Mouse (Mus musculus) heart, embryonic 16.5 days (tissue): Measurements from ENCODE around the gene Rab5c. TPM values are rescaled to one million over a fixed set of nuclear protein-coding genes. Genes with fewer than 3 reads are reported as not detected.
A peak's percentile ranks its signal among the peaks of the same experiment; 100 is the strongest.

Experiments used
- ATAC-seq: fragments of 200-750 bp; cut with Nextera tagmentation; replicated peaks from 2 replicates; pipeline ENCODE4 v1.8.0; 2017; ENCODE audit warnings: moderate number of reproducible peaks; ENCODE audit not compliant: insufficient read depth, low FRiP score; ENCODE audit errors: extremely low read depth
- H3K27ac ChIP-seq: fragments of 300-500 bp; sonication (generic); 2 replicates; pipeline ENCODE4 v1.5.1; 2014; ENCODE audit warnings: mild to moderate bottlenecking, low read length, control low read depth, moderate library complexity
- H3K27me3 ChIP-seq: fragments of 300-500 bp; sonication (generic); 2 replicates; pipeline ENCODE4 v1.6.1; 2014; ENCODE audit warnings: low read length, mixed read lengths; ENCODE audit not compliant: control insufficient read depth, insufficient read depth
- H3K36me3 ChIP-seq: fragments of 300-500 bp; sonication (generic); 2 replicates; pipeline ENCODE4 v1.6.1; 2014; ENCODE audit not compliant: control insufficient read depth, insufficient read depth
- H3K4me1 ChIP-seq: fragments of 300-500 bp; sonication (generic); 2 replicates; pipeline ENCODE4 v1.6.1; 2014; ENCODE audit warnings: low read length, mixed read lengths; ENCODE audit not compliant: control insufficient read depth, insufficient read depth
- H3K4me2 ChIP-seq: fragments of 300-500 bp; sonication (generic); 2 replicates; pipeline ENCODE4 v1.6.1; 2014; ENCODE audit warnings: low read depth, mild to moderate bottlenecking, control low read depth, low read length
- H3K4me3 ChIP-seq: fragments of 300-500 bp; sonication (generic); 2 replicates; pipeline ENCODE4 v1.5.1; 2014; ENCODE audit warnings: mild to moderate bottlenecking, control low read depth, low read length
- H3K9ac ChIP-seq: fragments of 300-500 bp; sonication (generic); 2 replicates; pipeline ENCODE4 v1.6.1; 2014; ENCODE audit warnings: low read length, control low read depth
- H3K9me3 ChIP-seq: fragments of 300-500 bp; sonication (generic); replicated peaks from 2 replicates; pipeline ENCODE4 v1.6.1; 2016; ENCODE audit warnings: low read length; ENCODE audit not compliant: control insufficient read depth
- WGBS: fragments of 180-500 bp; shearing (Covaris S2); extraction: QIAGEN DNeasy Blood & Tissue Kit; methylation state at CpG from one replicate; pipeline ENCODE4 v1.1.7; 2014; 5-methylcytosine and 5-hydroxymethylcytosine counted together
- polyA plus RNA-seq: library from polyadenylated mRNA; unstranded; fragments of >200 nt; fragmentation: Nextera tagmentation; extraction: Ambion mirVana; gene quantifications from 2 replicates; pipeline ENCODE4 v1.2.1, GENCODE M21; 2015

The Rab5c gene
- polyA plus RNA-seq, 1 experiment from 2014 or later: 19.9 TPM

GRCm38 (mm10) chr11:100688443-100688842 is 49.6 kb downstream of the Rab5c start:
- H3K4me2 ChIP-seq: no peak overlapping the region
- no peak overlapping the region for H3K4me3 ChIP-seq
- H3K9me3 ChIP-seq: no peaks in the 10 kb centered on the region
- no peaks in the 10 kb centered on the region for H3K36me3 ChIP-seq
- no peak overlapping the region for H3K9ac ChIP-seq
- H3K4me1 ChIP-seq: peaks cover 12% of the 10 kb centered on the region
- H3K27ac ChIP-seq: no peak overlapping the region
- ATAC-seq: no peak
- WGBS: 59% methylated on average over 4 of the region's 4 CpGs
- H3K27me3 ChIP-seq: peaks cover 16% of the 10 kb centered on the region

GRCm38 (mm10) chr11:100687265-100687664 is 50.8 kb downstream of the Rab5c start:
- Histone ChIP-seq H3K9ac (no peak overlapping the region), H3K9me3 (no peaks in the 10 kb centered on the region), H3K4me1 (peaks cover 10% of the 10 kb centered on the region), H3K27me3 (peaks cover 9% of the 10 kb centered on the region), H3K4me2 (no peak overlapping the region), H3K4me3 (no peak overlapping the region), H3K27ac (no peak overlapping the region), H3K36me3 (no peaks in the 10 kb centered on the region)
- 71% methylated on average over 7 of the region's 7 CpGs for WGBS
- no peak for ATAC-seq

- no peaks in the 10 kb centered on the region for H3K9me3 ChIP-seq
- WGBS: 76% methylated on average over 3 of the region's 3 CpGs
- ATAC-seq: no peak
Observed at GRCm38 (mm10) chr11:100685371-100685770, 52.6 kb downstream of the Rab5c start.

GRCm38 (mm10) chr11:100684084-100684483 is 53.9 kb downstream of the Rab5c start:
- 63% methylated on average over 2 of the region's 2 CpGs for WGBS
- Histone ChIP-seq H3K27me3 (no peaks in the 10 kb centered on the region), H3K4me3 (no peak overlapping the region), H3K27ac (no peak overlapping the region), H3K36me3 (no peaks in the 10 kb centered on the region), H3K9ac (no peak overlapping the region), H3K4me1 (peaks cover 4% of the 10 kb centered on the region; the same call in 1 of the 2 replicates), H3K4me2 (no peak overlapping the region), H3K9me3 (no peaks in the 10 kb centered on the region)
- ATAC-seq: no peak

More at GRCm38 (mm10) chr11:100685371-100685770, 52.6 kb downstream of the Rab5c start:
- no peaks in the 10 kb centered on the region for H3K36me3 ChIP-seq
- no peak overlapping the region for H3K4me2 ChIP-seq
- no peaks in the 10 kb centered on the region for H3K27me3 ChIP-seq
- H3K4me1 ChIP-seq: peaks cover 4% of the 10 kb centered on the region; the same call in 1 of the 2 replicates
- no peak overlapping the region for H3K4me3 ChIP-seq
- no peak overlapping the region for H3K27ac ChIP-seq
- no peak overlapping the region for H3K9ac ChIP-seq

GRCm38 (mm10) chr11:100682526-100682925 is 55.5 kb downstream of the Rab5c start:
- WGBS: 79% methylated on average over 5 of the region's 5 CpGs
- no peak overlapping the region for H3K4me2 ChIP-seq
- no peaks in the 10 kb centered on the region for H3K9me3 ChIP-seq
- no peaks in the 10 kb centered on the region for H3K36me3 ChIP-seq
- H3K4me1 ChIP-seq: peaks cover 4% of the 10 kb centered on the region; the same call in 1 of the 2 replicates
- H3K27me3 ChIP-seq: no peaks in the 10 kb centered on the region
- ATAC-seq: no peak
- H3K4me3 ChIP-seq: no peak overlapping the region
- H3K27ac ChIP-seq: no peak overlapping the region
- no peak overlapping the region for H3K9ac ChIP-seq

GRCm38 (mm10) chr11:100681826-100682225 is 56.2 kb downstream of the Rab5c start:
- H3K9me3 ChIP-seq: no peaks in the 10 kb centered on the region
- no peaks in the 10 kb centered on the region for H3K36me3 ChIP-seq
- no peak; the same call in 1 of the 2 replicates for ATAC-seq
- no peak overlapping the region for H3K4me3 ChIP-seq
- 65% methylated on average over 5 of the region's 5 CpGs for WGBS
- H3K4me2 ChIP-seq: no peak overlapping the region
- H3K27ac ChIP-seq: no peak overlapping the region
- peaks cover 4% of the 10 kb centered on the region; the same call in 1 of the 2 replicates for H3K4me1 ChIP-seq
- no peaks in the 10 kb centered on the region for H3K27me3 ChIP-seq
- H3K9ac ChIP-seq: no peak overlapping the region

- H3K36me3 ChIP-seq: no peaks in the 10 kb centered on the region
- H3K4me3 ChIP-seq: no peak overlapping the region
- H3K4me1 ChIP-seq: 0 out of 2 replicates have a peak, but pooled peaks cover 3% of the 10 kb centered on the region
- 42% methylated on average over 7 of the region's 7 CpGs for WGBS
- no peak overlapping the region for H3K27ac ChIP-seq
- H3K27me3 ChIP-seq: peaks cover 8% of the 10 kb centered on the region
- H3K9ac ChIP-seq: no peak overlapping the region
- ATAC-seq: no peak
- no peaks in the 10 kb centered on the region for H3K9me3 ChIP-seq
- no peak overlapping the region for H3K4me2 ChIP-seq
Observed at GRCm38 (mm10) chr11:100677810-100678209, 60.2 kb downstream of the Rab5c start.

GRCm38 (mm10) chr11:100673169-100673568 is 64.8 kb downstream of the Rab5c start:
- no peak overlapping the region for H3K27ac ChIP-seq
- H3K9ac ChIP-seq: peak overlapping the region; percentile 50
- ATAC-seq: no peak
- 5% methylated on average over 21 of the region's 23 CpGs for WGBS
- H3K4me3 ChIP-seq: 0 out of 2 replicates have a peak overlapping the region, but pooled peaks have one; percentile 3
- peak overlapping the region; percentile 24 for H3K4me2 ChIP-seq
- no peaks in the 10 kb centered on the region for H3K36me3 ChIP-seq
- H3K4me1 ChIP-seq: peaks cover 7% of the 10 kb centered on the region; the same call in 1 of the 2 replicates
- H3K9me3 ChIP-seq: no peaks in the 10 kb centered on the region
- peaks cover 12% of the 10 kb centered on the region for H3K27me3 ChIP-seq

GRCm38 (mm10) chr11:100671956-100672355 is 66.1 kb downstream of the Rab5c start:
- Histone ChIP-seq H3K36me3 (no peaks in the 10 kb centered on the region), H3K4me1 (peaks cover 7% of the 10 kb centered on the region; the same call in 1 of the 2 replicates), H3K9ac (no peak overlapping the region), H3K4me3 (no peak overlapping the region), H3K9me3 (no peaks in the 10 kb centered on the region), H3K27me3 (peaks cover 12% of the 10 kb centered on the region), H3K4me2 (no peak overlapping the region), H3K27ac (no peak overlapping the region)
- ATAC-seq: peak; percentile 23; the same call in 1 of the 2 replicates
- WGBS: 4% methylated on average over 2 of the region's 2 CpGs
